Mouse (Mus musculus): ENCODE data around the gene Dgkz.

The Dgkz gene

DNA sequence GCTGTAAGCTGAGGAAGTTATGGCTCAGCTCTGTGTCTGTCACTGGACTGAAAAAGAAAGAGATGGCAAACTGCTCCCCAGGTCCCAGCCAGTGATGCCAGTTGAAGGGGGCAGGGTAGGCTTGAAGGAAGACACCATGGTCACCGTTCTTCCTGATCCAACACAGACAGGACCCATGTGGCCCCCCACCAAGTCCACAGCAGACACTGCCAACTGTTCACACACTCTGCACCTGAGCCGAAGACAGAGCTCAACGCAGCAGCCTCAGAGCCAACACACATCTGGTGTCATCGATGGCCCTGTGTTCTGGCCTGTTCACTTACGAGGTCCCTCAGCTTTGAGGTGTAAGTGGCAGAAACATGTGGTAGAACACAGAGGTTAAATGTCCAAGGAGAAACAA, 15.2 kb downstream of the Dgkz start:
- DNase-seq (ENCODE audit: low spot score in 2 of 2), result no peak

DNA sequence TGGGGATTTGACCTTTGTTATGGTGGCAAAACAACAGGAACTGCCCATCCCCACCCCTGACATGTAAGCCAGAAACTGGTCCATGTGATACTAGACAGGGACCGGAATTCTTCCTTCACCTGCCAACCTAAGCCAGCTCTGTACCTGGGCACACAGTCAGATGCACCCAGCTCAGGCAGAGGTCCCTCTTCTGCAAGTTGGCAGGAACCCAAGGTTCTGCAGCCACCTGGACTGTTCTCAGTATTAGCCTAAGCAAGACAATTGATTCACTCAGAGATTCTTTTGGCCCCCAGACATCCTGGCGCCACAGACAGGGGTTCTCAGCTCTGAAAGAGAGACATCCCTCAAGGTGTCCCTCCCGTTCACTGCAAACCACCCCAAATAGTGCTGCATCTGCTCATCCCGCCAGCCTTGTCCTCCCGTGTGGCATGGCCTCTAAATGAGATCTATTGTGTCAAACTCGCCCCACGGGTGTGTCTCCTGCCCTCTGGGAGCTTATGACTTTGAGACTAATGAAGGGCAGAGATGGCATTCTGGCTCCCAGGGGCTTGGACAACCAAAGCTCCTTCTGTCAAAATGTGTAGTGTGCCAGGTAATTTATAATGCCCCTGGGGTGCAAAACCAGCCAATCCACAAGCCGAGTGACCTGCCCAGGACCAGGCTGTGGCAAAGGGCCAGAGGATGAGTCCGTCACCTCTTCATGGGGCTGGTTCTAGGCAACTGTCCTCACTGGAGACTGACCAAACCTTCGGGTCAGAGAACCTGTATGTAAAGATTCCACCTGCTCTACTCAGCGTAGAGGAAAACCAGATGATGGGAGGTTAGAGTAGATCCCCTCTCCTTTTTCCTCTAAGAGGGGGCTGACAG, 15.9 kb downstream of the Dgkz start:
- DNase-seq (ENCODE audit: low spot score in 2 of 2), result no peak

GRCm38 (mm10) chr2:91958701-91959457, 16.8 kb downstream of the Dgkz start:
- DNase-seq (ENCODE audit: low spot score in 2 of 2), result no peak

GRCm38 (mm10) chr2:91958049-91958448, 17.6 kb downstream of the Dgkz start:
- DNase-seq (ENCODE audit: low spot score in 2 of 2), result no peak

- peak; percentile 88 to 92 for DNase-seq (ENCODE audit: low spot score in 2 of 2)
Measured at GRCm38 (mm10) chr2:91957096-91957495, 18.6 kb downstream of the Dgkz start.

DNA sequence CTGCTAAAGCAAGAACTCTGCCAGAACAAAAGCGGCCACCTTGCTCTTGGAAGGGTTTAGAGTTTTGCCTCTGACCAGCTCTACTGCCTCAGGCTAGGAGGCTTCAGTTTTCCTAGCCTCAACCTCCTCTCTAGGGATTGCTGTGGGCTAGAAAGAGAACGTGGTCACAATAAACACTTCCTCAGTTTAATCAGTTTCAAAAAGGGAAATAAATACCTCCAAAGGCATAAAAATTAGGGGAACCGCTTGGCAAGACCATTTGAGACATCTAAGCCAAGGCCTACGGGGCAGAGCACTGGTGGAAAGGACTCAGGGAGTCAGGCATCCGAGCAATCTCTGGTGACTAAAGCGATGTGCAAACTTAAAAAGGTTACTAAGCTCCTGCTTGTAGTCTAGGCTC, 19.8 kb downstream of the Dgkz start:
- no peak for DNase-seq (ENCODE audit: low spot score in 2 of 2)

- no peak for DNase-seq (ENCODE audit: low spot score in 2 of 2)
Measured at GRCm38 (mm10) chr2:91955121-91955591, 20.5 kb downstream of the Dgkz start.

DNA sequence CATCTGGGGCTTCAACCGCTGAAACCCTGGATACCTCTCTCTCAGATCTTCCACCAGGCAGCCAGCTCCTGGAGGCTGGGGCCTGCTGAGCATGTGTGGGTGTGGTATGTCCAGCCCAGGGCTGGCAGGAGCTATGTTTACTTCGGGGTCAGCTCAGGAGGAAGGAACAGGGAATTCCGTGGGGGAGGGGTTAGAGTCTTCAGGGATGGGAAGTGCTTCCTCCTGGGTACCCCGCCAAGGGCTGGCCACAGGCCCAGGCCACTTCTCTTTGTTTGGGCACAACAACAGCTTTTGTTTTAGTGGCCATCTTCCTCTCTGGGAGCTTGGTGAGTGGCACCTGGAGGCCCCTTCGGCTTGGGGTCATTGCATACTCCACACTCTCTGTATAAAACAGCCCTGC, 21.8 kb downstream of the Dgkz start:
- DNase-seq (ENCODE audit: low spot score in 2 of 2), result no peak

- DNase-seq (ENCODE audit: low spot score in 2 of 2), result no peak
Measured at GRCm38 (mm10) chr2:91950275-91951085, 25.2 kb downstream of the Dgkz start.

DNA sequence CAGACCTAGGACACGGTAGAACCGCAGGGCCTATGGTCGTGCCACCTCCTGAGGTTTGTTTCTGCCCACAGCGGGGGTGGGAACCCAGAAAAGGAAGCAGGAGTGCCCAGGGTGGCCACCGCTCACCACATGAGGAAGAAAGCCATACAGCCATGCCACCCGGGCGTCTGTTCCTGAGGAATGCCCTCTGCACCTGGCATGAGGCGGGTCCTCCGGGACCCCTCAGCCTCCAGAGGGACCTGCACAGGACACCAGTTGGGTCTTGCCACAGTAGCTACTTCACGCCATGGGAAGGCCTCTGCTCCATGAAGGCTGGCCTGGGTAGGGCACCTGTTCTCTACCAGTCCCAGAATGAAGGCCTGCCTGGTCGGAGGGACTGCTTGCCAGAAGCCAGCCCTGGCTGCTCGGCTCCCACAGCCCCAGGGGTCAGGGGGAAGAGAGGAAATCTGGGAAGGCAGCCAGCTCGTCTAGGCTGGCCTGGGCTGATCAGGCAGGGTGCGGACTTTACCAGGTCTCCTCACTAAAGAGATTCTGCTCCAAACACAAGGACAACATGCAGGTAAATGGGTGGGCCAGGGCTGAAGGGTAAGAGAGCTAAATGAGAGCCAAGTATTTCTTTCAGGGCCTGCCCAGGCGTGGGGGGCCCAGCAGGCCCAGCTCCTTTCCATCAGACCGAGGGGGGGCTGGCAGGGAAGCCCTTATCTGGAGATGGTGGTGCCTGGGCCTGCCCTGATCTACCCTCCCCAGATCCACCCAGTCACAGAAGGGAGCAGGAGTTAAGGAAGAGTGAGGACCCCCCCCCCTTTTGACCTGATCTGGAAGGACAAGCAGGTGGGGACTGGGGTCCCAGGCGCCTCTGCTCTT, 26.0 kb downstream of the Dgkz start:
- DNase-seq (ENCODE audit: low spot score in 2 of 2), result no peak

DNA sequence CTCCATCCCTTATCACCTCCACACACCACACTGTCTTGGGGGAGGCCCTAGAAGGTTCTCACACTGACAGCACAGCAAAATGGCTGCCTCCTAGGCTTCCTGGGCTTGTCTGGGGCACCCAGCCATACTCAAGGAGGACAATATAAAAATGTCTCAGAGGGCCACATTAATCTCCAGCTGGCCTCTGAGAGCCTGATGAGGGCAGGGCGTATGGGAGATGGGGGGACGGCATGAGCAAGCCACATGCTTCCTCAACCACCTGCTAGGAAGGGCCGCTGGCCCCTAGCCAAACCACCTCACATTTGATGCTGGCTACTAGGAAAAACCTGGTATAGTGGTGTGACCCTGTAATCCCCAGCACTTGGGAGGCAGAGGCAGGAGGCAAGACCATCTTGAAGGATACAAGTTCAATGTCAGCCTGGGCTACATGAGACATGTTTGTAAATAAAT, 26.8 kb downstream of the Dgkz start:
- DNase-seq (ENCODE audit: low spot score in 2 of 2), result no peak

- no peak for DNase-seq (ENCODE audit: low spot score in 2 of 2)
Measured at GRCm38 (mm10) chr2:91948151-91948509, 27.5 kb downstream of the Dgkz start.

DNA sequence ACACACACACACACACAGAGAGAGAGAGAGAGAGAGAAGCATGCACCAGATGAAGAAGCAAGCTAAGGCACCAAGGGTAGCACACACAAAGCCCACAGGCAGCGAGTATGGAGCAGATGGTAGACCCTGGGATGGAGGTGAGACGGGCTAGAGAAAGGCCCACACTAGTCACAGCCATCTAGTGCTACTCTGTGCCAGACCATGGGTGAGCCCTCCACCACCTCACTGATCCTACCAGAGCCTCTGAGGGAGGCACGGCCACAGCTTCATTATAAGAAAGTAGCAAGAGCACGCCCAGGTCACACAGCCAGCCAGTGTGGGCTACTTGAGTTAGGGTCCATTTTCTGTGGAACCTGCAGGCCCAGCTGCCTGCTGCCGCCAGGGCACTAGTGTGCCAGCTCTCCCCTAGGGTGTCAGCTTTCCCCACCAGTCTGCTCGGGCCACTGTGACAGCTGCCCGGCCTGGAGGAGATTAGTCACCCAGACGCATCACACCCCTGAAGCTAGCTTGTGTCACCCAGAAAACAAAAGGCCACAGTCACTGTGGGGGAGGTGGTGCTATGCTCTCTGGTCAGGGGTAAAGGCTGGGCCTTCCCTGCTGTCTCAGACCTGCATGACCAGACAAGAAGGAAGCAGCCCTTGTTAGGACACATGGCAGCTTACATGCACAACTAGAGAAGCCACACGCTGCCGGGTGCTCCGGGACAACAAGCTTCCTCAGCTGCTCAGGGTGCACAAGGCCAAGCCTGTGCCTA, 28.1 kb downstream of the Dgkz start:
- peak in 1 of 2 experiments; percentile 63 for DNase-seq (ENCODE audit: low spot score in 2 of 2)

DNA sequence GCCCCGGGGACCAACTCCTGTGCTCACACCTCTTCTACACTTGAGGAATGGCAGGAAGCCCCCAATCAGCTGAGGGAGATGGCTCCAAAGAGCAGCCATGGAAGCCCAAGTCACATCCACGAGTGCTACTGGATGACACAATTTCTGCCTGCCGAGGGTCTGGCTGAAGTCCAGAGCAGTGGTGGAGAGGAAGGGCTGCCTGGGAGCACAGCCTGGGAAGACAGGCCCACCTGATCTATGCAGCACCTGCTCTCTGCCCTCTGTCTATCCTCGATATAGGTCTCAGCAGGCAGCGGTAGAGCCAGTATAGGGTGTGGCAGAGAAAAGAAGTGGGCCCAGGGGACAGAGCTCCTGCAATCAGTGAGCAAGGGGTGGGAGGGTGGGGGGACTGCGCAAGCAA, 28.8 kb downstream of the Dgkz start:
- DNase-seq (ENCODE audit: low spot score in 2 of 2), result no peak

- DNase-seq (ENCODE audit: low spot score in 2 of 2), result no peak
Measured at GRCm38 (mm10) chr2:91945483-91945882, 30.2 kb downstream of the Dgkz start, which contains the start of gene Gm9821. TSS of gene Gm9821 (plus strand) at chr2:91945703.

- peak in 1 of 2 experiments; percentile 82 for DNase-seq (ENCODE audit: low spot score in 2 of 2)
Measured at GRCm38 (mm10) chr2:91944170-91944950, 31.3 kb downstream of the Dgkz start.

GRCm38 (mm10) chr2:91942356-91942755, 33.3 kb downstream of the Dgkz start:
- no peak for DNase-seq (ENCODE audit: low spot score in 2 of 2)

GRCm38 (mm10) chr2:91939303-91939935, 36.2 kb downstream of the Dgkz start:
- no peak for DNase-seq (ENCODE audit: low spot score in 2 of 2)

DNA sequence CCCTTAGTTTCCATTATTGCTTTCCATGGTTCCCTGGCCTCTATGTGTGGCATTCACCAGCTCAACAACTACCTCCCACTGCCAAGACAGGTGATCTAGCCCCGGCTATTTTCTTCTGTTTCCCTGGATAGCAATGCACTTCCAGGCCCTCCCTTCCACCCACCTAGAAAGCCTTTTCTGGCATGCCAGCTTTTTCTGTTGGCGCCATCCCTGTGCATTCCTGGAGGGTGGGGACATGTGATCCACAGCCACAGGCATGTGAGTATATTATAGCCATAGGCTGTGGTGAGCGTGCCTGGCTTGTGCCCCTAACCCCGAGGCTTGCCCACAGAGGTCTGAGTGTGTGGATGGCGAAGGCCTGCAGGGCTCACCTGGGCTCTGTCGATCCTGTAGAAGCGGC, 39.5 kb downstream of the Dgkz start:
- peak in 1 of 2 experiments; percentile 80 for DNase-seq (ENCODE audit: low spot score in 2 of 2)
